Mouse (Mus musculus) gonadal fat pad, adult 2 months (tissue): Measurements from ENCODE around the gene E330017A01Rik. TPM values are rescaled to one million over a fixed set of nuclear protein-coding genes. Genes with fewer than 3 reads are reported as not detected.

ENCODE experiments used
- DNase-seq: peaks from one replicate; pipeline ENCODE4 v3.0.0-alpha.2; 2012; ENCODE audit warnings: low read depth
- polyA plus RNA-seq: library from polyadenylated mRNA; depleted of rRNA; stranded (reverse); fragments of >200 nt; gene quantifications from 2 replicates; pipeline ENCODE4 v1.2.3, GENCODE M21; 2012; rRNA removed

Gene E330017A01Rik
- polyA plus RNA-seq, 1 experiment, result not detected

- no peak for DNase-seq
Observed at GRCm38 (mm10) chr16:58591299-58591698, 47.2 kb downstream of the E330017A01Rik start.

GRCm38 (mm10) chr16:58589444-58589843 is 49.1 kb downstream of the E330017A01Rik start:
- no peak for DNase-seq

Other genes starting within 250 kb of the E330017A01Rik start
- gene Dcbld2, start 230.3 kb downstream of the E330017A01Rik start, polyA plus RNA-seq, result 10.2 and 10.9 TPM in 2 replicates
- 8.9 and 9.6 TPM in 2 replicates for gene St3gal6, start 114.5 kb downstream of the E330017A01Rik start, polyA plus RNA-seq
- not detected in 2 replicates for gene Gm813, start 21.8 kb downstream of the E330017A01Rik start, polyA plus RNA-seq
- 12.0 and 13.6 TPM in 2 replicates for gene Cpox, start 31.6 kb upstream of the E330017A01Rik start, polyA plus RNA-seq
- gene Gpr15, start 80.3 kb upstream of the E330017A01Rik start, polyA plus RNA-seq, result not detected in 2 replicates
- 42.4 and 43.2 TPM in 2 replicates for gene Cldnd1, start 89.2 kb upstream of the E330017A01Rik start, polyA plus RNA-seq
- not detected in 2 replicates for gene Olfr172, start 124.4 kb upstream of the E330017A01Rik start, polyA plus RNA-seq
- not detected in 2 replicates for gene Olfr173, start 161.5 kb upstream of the E330017A01Rik start, polyA plus RNA-seq
- gene Olfr175-ps1, start 188.0 kb upstream of the E330017A01Rik start, polyA plus RNA-seq, result not detected in 2 replicates
- not detected in 2 replicates for gene Olfr177, start 236.0 kb upstream of the E330017A01Rik start, polyA plus RNA-seq